Mouse (Mus musculus) myocyte (in vitro differentiated cells): ENCODE results near the gene Aspa.

Experiments
- MYOG ChIP-seq, 3 experiments: IDR thresholded peaks; one replicate each; pipeline ENCODE4 v1.6.1; 2011; ENCODE audit warnings: control low read depth in 2 of 3, low read depth in 2 of 3, mild to moderate bottlenecking in 2 of 3; ENCODE audit not compliant: insufficient read length in 2 of 3, control insufficient read depth in 1 of 3, insufficient read depth in 1 of 3
- POLR2A ChIP-seq: IDR thresholded peaks from one replicate; pipeline ENCODE4 v1.6.1; 2011; ENCODE audit warnings: low read depth, mild to moderate bottlenecking, control low read depth, moderate library complexity; ENCODE audit not compliant: insufficient read length

GRCm38 (mm10) chr11:73281528-73282027 is 47.8 kb downstream of the Aspa start:
- no peak for TF ChIP-seq MYOG (IDR thresholded peaks at IDR 0.05; ENCODE audit: control insufficient read depth in 1 of 3, insufficient read depth in 1 of 3, insufficient read length in 2 of 3, low read depth in 2 of 3)
- TF ChIP-seq POLR2A: no peak
